Mouse (Mus musculus) B cell, adult 2 months (primary cell): ENCODE results near the gene Zdhhc17.

Experiments
- DNase-seq, 2 experiments: peaks; one replicate each; pipeline ENCODE4 v3.0.0; 2022

Zdhhc17 gene

DNA sequence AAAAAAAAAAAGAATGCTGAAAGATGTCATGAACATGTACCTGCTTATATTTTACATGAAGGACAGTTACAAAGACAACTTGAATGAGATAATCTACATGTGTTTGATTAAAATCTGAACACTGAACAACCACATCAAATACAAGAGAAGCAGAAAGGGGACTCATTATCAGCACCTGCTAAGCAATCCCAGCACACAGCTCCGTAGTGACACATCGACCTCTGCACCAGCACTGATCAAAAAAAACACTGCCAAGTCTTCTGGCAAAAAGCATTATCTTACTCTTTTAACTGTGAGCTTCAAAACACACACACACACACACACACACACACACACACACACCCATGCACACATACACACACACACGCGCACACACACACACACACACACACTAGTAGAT lies 58.2 kb downstream of the Zdhhc17 start:
- DNase-seq: no peak

DNA sequence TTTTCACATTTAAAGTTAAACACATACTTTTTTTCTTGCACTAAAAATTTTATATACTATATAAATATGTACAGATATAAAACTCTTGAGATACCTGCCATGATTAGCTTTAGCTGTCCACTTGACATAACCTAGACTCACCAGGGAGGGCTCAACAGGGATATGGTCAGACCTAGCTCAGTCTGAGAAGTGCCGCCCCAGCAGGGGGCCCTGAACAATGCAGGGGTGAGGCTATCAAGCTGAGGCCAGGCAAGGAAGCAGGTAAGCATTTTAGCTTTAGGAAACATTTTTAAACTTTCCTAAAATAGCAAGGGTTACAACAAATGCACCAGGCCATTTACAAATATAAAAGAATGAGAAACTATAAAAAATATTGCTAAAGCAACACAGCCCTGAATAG lies 58.8 kb downstream of the Zdhhc17 start:
- DNase-seq: no peak

DNA sequence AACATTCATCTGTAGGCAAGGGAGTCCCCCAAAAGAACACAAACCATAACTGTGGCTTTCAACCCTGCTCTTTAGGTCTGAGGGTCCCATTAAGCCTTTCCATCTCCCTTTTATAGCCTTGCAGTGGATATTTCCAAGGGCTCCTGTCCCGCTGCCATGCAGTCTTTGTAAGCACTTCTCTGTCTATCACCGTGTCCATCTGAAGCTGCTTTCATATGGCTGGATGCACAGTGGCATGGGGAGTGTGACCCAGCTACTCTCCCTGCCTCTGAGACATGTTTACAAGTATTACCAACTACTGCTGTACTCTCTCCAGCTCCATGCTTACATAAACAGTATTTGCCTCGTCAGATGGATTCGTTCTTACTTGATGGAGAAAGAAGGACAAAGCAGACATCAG lies 62.4 kb downstream of the Zdhhc17 start:
- no peak for DNase-seq

DNA sequence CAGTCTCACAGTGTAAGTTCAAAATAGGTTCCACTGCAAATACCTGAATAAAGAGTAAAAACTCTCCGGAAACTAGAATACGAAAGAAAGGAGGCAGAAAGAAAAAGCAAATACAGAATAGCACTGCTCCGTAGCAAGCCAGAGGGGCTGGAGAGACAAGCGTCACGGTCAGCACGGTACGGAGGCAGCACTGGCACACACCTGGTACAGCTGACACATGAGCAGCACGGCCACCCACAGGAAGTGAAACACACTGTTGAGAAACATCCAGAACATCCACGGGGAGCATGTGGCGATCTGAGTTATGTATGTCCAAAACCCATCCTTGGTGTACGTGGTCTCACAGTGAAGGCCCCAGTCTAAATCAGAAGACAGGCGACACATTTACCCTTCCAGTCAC lies 64.0 kb downstream of the Zdhhc17 start:
- DNase-seq: peak; percentile 3 to 15

DNA sequence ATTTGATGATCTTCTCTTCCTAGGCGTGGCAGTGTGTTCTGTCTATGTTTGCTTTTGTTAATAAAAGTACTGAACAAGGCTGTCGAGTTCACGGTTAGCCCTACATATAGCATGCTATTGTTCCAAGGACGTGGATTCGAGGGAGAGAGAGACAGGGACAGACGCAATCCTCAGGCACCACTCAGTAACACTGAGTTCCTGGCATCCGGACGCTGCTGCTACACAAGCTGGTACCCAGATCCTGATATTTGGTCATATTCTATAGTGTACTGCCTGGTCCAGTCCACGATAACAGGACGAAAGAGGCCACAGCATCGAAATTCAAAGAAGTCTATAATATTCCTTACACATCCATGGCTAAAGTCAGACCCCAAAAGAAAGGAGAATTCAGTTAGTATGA lies 65.8 kb downstream of the Zdhhc17 start:
- DNase-seq: no peak

DNA sequence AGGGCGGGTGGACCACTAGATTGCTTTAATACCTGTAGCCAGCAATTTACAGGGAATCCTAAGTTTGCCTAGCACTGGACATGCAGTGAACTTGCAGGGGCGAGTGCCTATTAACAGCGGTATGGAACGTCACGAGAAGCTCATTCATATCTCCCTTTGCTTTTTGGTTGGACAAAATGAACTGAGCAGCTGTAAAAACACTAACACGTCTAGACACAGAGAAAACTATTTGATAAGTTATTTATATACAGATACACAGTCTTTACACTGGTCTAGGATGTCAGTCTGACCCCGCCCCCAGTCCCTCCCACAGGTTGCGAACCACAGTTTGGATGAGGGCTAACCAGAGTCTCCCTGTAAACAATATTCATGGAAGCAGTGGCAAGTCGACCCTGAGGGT lies 67.1 kb downstream of the Zdhhc17 start:
- DNase-seq: no peak

DNA sequence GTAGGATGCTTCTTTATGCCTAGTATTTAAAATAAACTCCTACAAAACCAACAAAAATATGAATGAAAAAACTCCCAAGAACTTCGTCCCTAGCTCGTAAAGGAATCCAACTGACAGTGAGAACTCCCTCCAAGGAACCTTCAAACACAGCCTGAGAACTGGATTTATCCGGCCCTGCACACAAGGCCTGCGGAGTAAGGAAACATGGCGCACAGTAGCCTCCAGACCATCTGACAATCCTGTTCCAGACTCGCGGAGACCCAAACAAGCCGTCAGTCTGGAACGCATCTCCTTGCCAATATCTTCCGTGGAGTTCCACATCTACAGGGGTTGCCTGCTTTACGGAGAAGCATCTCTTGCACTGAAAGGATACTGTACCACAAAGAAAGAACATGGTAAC lies 68.0 kb downstream of the Zdhhc17 start:
- DNase-seq: no peak

DNA sequence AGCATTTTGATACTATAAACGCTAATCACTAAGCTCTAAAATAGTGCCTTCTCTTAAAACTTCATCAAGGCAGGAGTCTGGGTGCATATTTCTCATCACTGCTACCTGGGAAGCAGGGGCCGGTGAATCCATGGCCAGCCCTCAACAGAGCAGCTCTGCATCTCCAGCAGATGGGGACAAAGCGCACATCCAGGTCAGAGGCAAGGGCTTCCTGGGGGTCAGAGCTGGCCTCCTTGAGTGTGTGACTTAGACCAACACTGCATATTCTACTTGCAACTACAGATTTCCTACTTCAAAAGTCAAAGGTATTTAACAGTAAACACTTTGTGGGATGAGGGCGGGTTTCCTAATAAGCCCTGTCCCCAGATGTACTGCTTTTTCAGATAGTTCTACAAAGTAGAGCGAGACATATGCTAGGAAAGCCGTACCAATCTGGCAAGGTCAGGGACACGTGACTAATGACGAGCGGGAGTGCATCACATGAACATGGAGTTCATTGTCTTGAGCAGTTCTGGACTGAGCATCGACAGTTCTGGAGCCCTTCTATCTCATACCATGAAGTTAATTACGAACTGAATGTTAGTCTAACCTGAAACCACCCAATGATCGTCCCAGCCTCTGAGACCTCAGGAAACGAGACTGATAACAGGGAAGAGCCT lies 69.1 kb downstream of the Zdhhc17 start:
- no peak for DNase-seq

DNA sequence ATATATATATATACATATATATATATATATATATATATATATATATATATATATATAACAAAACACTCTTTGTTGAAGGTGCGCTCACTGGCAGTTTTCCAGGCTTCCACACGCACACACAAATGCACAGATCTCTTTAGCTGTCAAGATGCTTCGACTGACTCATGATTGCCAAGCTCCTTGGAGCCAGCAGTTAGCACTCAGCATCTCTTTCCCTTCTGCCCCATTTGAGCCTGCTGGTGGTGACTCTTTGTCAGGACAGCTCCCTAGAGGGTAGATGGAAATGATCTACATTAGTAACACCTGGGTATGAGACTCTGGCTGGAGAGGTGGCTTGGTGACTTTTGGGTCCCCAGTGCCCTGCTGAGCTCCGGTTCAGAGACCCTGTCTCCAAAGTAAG lies 70.2 kb downstream of the Zdhhc17 start:
- no peak for DNase-seq

DNA sequence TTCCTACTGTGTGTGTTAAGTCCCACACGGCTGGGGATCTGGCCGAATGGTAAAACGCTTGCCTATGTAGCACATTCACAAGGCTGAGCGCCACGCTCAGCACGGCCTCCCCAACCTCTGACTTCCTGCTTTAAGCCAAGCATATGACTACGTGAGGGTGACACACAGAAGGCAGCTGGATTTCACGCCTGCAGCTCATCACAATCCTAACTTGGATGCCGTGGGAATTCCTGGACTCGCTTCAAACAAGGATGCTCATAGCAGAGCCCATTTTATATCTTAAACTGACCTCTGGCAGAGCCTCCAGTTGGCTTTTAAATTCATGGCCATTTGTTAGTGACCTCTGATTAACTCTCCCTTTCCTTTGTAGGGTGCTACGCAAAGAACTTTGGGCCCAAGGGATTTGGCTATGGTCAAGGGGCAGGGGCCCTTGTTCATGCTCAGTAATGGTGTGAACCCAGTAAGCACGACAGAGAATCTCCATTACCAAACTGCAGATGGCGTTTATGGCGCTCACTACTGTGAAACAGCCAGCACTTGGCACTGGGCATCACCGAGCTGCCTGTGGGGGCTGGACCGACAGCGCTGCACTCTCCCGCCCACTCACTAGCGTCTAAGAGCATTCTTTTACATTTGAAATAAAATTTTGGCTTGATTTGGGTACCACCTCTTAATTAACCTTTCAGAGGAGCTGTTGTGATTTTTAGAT lies 70.9 kb downstream of the Zdhhc17 start:
- no peak for DNase-seq

DNA sequence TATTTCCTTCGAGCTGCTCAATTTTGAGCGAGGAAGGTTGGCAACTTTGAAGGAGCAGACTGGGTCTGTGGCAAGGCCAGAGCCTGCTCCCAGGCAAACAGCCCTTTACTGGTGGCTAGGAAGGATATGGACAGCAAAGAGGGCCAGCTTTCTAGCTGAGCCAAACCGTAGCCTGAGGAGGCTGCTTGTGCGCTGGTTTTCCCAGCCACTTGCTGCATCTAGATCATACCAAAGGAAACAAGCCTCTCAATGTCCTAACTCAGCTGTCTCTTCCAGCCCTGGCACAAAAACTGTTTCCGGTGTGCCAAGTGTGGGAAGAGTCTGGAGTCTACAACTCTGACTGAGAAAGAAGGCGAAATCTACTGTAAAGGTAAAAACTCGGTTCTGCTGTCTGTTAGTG lies 71.6 kb downstream of the Zdhhc17 start:
- no peak for DNase-seq

DNA sequence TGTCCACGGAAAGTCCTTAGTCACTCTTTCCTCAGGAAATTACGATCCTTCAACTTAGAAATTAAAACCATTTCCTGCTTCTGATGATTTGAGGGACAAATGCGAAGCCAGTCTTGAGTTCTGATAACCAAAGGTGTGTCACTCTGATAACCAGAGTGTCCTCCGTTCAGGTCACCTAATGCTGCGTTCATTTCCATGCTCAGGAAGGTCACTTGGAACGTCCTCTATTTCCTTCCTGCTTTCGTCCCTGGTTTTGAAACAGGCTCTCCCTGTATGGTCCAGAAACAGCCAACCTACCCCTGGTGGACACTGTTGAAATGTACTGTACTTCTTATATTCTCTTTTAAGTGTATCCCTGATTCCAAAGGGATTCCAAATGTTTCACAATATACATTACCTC lies 74.3 kb downstream of the Zdhhc17 start:
- no peak for DNase-seq

DNA sequence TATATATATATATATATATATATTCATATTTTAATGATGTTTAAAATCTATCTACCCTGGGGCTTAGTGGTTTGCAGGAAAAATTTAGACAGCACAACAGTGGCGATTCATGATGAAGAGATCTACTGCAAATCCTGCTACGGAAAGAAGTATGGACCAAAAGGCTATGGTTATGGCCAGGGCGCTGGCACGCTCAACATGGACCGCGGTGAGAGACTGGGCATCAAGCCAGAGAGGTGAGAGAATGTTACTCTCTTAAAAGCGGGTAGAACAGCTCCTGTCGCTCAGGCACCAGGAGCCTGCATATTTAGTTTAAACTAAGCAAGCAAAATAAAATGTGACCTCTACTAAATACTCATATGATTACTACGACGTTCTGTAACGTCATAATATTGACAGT lies 74.9 kb downstream of the Zdhhc17 start:
- no peak for DNase-seq

DNA sequence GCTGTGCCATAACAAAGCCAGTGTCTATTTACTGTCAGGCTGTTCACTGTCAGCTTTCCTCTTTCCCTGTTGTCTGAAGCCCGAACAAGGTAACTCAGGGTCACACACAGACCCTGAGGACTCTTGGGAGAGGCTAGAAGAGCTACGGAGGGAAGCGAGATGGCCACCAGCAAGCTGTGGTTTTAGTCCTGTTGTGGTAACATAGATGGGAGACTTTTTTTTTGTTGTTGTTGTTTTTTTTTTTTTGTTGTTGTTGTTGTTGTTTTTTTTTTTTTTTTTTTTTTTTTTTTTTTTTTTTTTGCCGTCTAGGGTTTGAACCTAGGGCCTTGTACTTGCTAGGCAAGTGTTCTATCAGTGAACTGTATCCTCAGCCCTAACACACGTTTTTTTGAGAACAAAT lies 76.4 kb downstream of the Zdhhc17 start:
- no peak for DNase-seq

DNA sequence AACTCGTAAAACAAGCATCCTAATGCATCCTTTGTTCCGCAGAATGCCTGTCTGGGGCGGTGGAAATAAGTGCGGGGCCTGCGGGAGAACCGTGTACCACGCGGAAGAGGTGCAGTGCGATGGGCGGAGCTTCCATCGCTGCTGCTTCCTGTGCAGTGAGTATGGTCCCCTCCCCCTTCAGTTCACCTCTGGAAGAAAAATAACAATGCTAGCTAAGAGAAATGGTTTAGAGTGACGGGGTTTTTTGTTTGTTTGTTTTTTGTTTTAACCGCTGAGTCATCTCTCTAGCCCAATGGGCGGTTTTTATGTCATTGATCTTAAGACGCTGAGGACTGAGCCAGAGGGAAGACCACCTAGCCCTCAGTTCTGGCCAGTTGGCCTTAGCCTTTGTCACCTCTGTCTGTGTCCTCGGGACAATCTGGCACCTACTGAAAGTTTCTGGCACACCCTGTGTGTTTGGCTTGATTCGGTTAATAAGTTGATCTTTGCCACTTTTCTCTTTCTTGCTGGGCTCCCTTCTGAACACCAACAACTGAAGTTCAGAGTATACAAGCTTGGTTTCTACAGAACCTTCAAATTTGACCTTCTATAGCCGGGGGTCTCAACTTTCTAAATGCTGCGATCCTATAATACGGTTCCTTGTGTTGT lies 77.9 kb downstream of the Zdhhc17 start:
- peak; percentile 59 to 60 for DNase-seq

DNA sequence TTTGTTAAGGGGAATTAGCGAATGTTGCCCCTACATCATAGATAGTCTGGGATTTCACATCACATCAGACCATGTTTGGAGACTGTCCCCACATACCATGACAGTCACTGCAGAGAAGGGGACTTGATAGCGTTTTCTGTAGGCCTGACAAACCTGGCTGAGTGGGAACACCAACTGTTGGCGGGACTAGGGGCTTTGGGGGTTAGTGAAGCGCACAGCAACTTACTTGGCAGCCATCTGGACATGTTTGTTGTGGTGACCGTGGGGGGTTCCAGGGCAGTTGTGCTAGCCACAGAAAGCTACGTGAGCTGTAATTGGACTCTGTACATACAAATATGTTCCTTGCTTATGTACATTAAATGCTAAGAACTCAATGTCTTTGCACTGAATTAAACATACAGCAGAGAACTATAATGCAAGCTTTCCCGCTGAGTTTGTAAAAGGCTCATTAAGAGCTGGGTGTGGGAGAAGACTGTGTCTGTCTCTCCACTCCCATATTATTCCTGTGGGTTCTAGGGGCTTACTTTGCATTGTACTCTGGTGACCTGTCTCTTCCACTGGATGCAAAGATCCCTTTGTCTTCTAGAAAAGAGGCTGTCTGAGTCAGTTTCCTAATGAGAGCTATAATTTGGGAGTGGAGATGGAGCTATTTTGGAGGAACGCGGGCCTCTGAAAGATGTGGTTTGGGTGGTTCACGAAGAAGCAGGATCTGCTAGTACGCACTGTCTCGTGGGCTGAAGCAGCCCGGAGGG lies 78.6 kb downstream of the Zdhhc17 start:
- DNase-seq: no peak

DNA sequence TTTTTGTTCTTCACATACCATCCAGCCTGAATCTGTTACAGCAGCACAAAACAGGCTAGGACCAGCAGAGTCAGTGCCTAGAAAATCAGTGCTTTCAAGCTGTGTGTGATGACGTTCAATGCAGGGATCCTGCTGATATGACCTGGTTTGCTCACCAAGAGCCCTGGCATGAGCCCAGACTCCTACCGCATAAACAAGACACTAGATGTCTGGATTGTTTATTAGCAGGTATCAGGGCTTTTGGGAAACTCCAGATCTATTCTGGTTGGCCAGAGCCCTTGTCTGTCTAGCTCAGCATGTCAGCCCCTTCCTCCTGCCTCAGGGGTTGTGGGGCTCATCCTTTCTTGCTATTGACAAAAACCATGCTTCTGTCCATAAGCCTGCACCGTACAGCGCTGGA lies 80.2 kb downstream of the Zdhhc17 start:
- no peak for DNase-seq

DNA sequence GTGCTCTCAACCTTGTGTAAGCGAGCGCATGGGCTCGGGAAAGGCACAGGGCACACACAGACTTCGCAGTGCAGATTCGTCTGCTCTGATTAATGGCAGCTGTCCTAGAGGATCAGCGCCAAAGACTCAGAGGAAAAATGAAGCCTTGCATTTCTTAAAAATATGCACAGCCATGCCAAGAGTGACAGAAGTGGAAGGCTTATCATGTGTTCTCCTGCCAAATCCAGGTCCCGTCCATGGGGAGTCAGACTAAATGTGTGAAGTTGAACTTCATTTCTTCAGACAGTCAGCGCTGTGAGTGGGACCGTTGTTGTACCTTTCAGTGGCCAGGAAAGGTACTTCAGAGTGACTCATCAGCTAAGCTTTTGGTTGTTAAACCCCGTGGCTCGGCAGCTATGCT lies 82.4 kb downstream of the Zdhhc17 start:
- DNase-seq: no peak

DNA sequence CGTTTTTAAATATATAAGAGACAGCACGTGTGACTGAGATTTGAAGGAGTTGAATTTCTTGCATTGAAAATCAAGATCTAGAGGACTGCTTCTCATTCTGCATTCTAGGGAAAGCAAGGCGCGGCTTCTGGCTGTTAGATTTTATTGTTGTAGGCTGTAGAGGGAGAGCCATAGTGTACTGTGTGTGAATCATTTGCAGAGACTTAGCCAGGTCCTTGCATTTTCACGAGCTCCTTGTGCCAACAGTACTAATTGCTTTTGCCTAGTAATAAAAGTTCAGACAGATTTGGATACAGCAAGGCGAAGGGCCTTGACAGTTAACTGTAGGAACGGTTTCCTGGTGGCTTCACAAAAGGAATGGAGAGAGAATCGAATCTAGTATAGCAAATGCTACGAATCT lies 87.3 kb downstream of the Zdhhc17 start:
- no peak for DNase-seq

DNA sequence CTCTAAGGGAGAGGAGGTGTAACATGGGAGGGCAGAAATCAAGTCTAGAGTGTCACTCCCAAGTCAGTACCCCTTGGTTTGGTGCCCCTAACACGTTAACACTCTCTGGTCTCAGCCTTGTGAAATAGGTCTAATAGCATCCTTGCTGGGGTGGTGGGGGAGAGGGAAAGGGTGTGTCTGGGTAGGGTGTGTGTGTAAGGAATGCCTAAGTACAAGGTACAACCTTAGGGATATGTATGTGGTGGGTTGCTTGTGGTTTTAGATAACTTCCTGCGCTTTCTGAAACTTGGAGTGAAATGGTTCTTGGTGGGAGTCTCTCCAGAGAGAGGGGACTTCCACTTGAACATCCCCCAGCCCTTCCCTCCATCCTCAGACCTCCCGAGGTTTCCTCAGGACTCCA lies 88.0 kb downstream of the Zdhhc17 start:
- DNase-seq: no peak

DNA sequence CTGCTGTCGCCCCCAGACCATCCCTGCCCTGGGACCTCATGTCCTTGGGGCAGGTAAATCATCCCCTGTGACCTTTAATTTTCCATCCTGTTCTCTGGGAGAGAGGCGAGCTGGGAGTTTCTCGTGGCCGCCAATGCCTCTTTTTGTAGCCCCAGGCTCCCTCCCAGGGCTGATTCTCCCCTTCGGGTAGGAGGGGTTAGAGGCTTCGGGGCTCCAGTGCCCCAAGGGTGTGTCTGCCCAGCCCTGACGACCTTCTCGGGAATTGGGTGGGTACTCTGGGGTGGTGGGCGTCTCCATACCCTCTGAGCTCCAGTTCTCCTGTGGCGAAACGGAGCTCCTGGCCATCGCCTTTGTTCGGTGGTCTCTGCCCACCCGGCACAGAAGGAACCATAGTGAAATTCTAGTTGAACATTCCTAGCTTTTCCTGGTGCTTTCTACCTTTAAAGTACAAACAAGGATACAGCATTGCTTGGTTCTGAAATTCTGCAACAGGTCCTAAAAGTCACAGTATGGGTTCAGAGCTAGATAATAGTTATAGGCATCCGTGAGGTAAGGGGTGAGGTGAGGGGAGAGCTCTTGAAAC lies 89.5 kb downstream of the Zdhhc17 start:
- DNase-seq: no peak

DNA sequence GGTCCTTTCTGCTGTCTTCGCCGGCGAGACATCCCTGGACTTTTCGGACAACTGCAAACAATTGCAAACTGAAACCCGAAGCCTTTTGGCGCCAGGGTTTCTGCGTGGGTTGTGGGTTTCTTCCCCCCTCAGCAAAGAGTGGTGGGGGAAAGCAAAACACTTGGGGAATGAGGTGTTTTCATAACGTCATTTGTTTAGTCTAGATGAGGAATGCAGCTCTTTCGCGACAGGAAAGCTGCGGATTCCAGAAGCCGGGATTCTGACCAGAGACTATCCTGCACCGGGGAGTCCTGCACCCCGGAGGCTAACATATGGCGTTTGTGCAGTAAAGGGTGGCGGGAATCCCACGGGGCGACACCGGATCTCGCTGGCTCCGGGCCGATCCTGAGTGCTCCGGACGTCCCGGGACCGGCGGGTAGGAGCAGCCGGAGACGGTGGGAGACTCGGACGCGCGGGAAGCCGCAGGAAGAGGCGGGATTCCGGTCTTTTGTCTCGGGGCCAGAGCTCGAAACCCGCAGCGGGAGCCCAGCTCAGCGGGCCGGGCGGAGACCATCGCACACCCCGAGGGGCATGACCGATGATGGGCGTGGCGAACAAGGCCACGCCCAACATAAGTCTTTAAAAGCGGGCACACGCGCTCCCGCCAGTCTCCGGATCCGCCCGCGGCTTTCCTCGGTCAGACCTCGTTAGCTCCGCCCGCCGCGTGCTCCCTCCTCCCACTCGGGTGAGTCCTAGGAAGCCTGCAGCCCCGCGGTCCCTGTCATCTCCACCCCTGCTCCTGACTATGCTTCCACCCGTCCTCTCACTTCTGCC lies 90.2 kb downstream of the Zdhhc17 start, which contains the start of gene Csrp2:
Gene Csrp2, plus strand, starts transcription at position 259 of the 813 bp plus-strand sequence.
- peak; percentile 78 to 83 for DNase-seq
